Mouse (Mus musculus) gastrocnemius, postnatal 25 days (tissue): ENCODE measurements at regions not wholly inside any gene's neighbourhood (a gene's known extent, or its start where the extent isn't known, plus 50 kb on each side); places are given as distances from the start of the nearest gene placed in this dataset.

Experiments
- DNase-seq: peaks from one replicate; pipeline ENCODE4 v3.0.0; 2022

DNA sequence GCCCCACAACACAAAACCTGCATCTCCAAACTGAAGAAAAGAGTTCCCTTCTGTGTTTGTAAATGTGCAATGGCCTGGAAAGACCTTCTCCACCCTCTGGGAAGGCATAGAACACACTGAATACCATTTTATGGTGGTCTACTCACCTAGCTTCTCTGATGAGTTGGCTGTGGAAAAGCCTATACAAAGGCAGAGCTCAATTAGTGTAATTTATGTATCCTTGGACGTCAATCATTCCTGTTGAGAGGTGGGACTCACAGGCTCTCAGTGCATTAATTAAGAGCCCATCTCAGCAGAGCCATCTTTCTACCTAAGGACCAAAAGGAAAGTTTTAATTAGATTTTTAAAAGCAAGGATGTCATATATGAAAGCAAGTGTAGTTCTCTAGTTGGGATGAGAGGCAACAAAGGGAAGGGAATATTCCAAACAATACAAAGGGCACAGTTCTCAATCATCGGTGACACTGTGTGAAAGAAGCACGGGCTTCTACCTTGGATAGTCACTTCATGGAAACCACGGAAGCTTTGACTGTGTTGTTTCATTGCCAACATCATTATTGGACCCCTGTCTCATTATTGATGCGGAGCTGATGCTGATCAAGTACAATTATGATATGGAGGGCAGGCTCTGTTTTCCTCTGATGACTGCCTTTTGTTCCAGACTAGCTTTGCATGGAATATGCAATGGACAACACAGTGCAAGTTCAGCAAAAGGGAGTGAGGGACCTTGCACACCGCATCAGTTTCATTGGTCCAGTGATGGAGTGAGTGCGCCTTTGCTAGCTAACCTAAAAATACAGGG, 392.5 kb upstream of the Tenm3 start:
- no peak for DNase-seq

DNA sequence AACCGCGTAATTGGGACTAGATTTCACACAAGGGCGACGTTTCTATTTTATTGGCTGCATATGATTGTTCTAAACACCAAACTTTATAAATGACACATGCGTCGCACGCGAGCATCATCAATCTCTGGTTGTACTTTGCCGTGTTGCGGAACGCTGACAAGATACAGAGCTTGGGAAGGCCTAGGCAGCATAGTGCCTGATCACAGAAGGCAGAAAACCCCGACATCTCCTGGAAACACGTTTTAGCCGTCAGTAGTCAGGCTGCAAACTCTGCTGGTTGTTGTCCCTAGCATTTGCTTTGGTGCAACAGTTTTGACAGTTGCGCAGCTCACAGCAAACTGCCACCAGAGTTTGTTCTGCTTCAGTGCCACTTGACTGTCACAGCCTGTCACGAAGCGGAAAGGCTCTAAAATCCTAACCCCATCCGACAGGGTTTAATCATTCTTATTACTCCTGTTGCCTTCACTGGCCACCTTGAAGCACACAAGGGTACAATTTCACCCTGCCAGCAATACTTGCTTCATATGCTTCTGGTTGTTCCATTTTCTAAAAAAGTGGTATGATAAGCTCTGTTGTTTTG, 380.2 kb upstream of the Tenm3 start:
- no peak for DNase-seq

DNA sequence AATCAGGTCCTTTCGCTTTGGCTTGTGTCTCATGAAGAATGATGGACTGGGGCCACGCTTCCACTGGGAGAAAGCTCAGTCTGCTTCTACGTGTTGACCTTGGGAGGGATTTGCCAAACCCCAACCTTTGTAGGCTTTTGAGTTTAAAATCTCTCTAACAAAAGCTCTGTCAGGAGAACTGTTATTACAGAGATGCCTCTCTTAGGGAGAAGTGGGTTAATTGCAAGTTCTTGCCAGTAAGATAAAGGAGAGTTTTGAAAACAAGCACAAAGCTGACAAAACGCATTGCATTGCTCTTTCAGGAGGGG, 351.5 kb upstream of the Tenm3 start:
- no peak for DNase-seq

GRCm38 (mm10) chr8:49194592-49195332, 351.0 kb upstream of the Tenm3 start:
- no peak for DNase-seq

DNA sequence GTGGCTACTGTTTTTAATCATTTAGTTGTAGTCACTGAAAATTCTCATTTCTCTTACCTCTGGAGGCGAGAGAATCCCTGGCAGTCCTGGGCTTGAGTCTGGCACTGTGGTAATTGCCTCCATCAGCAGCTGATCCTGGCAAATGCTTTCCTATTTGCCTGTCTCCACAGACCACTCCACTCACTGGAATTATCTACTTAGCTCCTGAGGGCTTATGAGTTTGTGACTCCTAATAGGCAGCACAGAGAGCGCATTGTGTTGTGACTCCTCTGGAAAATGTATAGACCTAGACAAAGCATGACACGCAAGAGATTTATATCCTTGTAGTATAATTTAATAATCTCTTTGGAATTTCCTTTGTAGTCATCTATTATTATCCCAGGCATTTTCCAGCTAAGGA, 343.1 kb upstream of the Tenm3 start:
- no peak for DNase-seq

- no peak for DNase-seq
These were observed 331.6 kb upstream of the Tenm3 start for GRCm38 (mm10) chr8:49175386-49175785.

- DNase-seq: no peak
These were observed 331.2 kb upstream of the Tenm3 start for GRCm38 (mm10) chr8:49174956-49175355.

DNA sequence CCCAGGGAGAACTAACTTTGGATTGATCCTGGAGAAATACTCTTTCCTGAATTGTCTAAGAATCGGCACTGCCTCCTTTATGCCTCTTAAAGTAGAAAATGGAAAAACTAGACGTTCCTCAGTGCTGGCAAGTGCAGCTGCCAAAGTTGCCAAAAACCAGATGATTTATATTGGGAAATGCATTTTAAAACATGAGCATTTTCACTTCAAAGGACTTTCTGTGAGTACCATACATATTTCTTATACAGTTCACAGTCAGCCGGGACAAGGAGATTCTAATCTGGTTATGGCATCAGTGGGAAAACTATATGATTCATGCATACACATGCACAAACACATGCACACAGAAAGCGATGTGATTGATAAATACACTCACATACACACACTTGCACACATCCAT, 315.6 kb upstream of the Tenm3 start:
- no peak for DNase-seq

GRCm38 (mm10) chr8:49158201-49158600, 314.4 kb upstream of the Tenm3 start:
- no peak for DNase-seq

DNA sequence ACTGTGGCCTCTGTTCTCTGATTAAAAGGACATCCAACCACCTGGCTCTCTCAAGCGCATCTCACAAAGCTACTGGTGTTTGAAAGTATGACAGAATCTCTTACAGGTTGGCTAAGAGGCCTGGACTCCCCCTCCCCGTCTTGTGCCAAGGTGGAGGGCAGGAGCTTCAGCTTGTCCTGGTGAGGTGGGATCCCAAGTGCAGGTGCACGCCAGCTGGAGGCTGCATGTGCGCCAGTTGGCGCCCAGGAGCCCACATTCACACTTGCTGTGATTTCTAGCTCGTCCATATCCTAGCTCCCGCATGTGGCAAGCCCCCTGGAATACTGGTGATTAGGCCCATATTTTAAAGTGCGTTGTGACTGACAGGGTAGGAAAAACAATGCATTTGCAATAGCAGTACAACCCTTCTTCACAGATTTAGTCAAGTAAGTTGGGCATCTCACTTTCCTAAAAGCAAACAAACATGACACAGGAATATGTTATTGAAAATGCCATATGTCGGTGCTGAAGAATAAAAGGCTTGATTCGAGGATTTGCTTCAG, 292.8 kb upstream of the Tenm3 start:
- no peak for DNase-seq

DNA sequence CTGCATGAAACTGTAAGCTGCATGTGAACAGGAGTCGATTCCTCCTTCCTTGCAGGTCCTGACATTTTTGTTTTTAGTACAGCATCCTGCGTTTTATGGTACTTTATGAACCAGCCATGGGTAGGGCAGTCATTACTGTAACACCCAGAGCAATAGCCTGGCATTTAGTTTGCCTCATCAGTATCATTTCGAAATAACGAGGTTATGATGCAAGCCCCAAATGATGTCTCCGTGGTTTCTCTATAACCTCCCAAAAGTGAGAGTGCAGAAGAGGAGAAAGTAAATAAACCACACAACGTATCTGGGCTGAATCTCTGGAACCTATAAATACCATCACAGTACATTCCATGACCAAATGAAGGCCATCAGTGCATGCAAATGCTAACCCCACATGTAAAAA, 265.3 kb upstream of the Tenm3 start:
- no peak for DNase-seq

GRCm38 (mm10) chr8:49108665-49109064, 264.9 kb upstream of the Tenm3 start:
- no peak for DNase-seq

GRCm38 (mm10) chr8:49106531-49106930, 262.8 kb upstream of the Tenm3 start:
- DNase-seq: no peak

- no peak for DNase-seq
These were observed 257.4 kb upstream of the Tenm3 start for GRCm38 (mm10) chr8:49101156-49101555.

DNA sequence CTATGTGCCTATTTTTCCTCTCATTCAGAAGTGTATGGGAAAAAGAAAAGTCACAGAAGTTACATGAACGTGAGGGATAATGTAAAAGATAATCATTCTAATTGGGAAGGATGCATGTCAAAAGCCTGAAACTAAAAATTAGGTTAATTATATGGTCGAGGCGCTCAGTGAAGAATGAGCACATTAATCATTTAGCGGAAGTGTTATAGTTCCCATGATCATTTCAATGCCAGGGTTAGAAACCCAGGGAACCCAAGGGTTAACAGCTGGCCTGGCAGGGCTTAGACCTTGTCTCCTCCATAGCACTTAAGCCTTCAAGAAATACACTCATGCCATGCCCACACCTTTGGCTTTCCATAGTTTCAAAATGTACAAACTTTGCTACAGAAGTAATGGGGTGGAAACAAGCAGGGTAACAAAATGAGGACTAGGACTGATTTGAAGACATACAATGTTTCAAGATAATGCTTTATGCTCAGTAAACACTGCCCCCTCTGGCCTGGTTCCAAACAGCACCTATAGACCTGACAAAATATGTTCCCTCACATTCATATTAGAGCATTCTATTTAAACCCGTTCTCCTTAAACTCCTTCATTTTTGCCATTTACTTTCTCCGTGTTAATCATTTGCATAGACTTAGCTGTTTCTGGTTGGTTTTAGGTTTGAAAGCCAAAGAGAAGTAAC, 240.6 kb upstream of the Tenm3 start:
- no peak for DNase-seq

DNA sequence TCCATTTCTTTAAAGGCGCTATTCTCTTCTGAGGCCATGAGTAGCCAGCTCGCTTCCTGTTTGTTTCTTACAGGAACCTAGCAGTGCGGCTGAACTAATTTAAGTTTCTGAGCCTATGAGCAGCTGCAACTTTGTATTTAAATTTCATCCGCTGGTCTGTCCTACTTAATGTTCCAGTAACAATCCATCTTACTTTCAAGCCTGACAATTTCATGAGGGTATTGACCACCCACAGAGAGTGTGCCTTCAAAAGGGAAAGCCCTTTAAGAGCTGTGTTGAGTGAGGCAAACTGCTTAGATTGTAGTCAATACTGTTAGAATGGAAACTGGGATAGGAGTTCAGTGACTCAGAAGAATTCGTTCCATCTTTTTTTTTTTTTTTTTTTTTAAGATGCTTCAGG, 225.7 kb upstream of the Tenm3 start:
- no peak for DNase-seq

GRCm38 (mm10) chr8:49063256-49063655, 219.5 kb upstream of the Tenm3 start:
- no peak for DNase-seq

GRCm38 (mm10) chr8:49043236-49043635, 199.5 kb upstream of the Tenm3 start:
- DNase-seq: no peak

DNA sequence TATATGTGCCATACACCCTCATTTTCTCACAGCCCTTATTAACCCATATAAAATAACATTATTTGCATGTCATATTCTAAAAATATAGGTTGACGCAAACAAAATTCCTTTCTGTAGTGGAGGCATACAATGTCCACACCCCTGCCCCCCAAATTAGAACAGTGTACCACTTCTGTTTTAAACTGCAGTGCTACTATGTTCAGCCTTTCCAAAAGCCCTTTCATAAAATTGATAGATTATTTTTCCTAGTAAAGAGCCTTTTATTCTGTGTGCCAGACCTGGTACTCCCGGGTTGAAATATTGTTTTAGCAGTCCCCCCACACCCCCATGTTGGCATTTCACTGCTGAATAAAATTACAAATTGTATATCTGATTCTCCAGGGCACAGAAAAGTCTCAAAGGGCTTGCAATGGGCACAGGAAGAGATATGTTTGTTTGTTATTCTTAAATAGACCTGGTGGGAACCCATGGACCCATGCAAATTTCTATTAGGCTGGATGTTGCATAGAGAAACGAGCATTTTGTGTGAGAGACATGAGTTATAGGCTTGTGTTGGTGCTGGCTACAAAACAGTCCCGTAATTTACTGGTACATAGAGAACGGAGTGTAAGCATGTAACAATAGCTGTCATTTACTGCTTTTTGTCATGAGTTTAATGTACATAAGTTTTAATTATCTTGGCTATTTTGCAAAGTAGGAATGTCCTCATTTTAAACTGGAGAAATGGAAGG, 192.4 kb upstream of the Tenm3 start:
- DNase-seq: no peak

DNA sequence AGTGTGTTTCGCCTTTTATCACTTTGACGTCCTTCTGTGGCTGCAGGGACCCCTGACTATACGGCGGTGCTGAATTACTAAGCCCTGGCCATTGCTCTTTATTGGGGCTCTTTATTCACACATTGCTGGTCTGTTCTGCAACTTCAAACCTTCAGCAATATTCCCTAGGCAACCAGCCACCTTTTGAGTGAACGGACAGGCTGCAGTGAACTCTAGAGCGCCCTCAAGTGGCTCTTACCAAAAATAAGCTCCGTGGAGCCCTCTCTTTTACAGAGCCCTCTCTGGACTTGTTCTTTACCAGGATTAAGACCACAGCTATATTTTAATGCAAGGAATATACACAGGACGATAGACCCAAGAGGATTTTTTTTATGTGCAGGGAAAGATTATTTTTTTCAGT, 191.8 kb upstream of the Tenm3 start:
- no peak for DNase-seq

GRCm38 (mm10) chr8:49030255-49030654, 186.5 kb upstream of the Tenm3 start:
- no peak for DNase-seq

GRCm38 (mm10) chr8:49017741-49018140, 174.0 kb upstream of the Tenm3 start:
- no peak for DNase-seq
